Mouse (Mus musculus): ENCODE measurements around the gene Poc1b.

- no peak for TF ChIP-seq CTCF (IDR thresholded peaks at IDR 0.05; ENCODE audit: insufficient read depth, low read length)
- TF ChIP-seq POLR2A (IDR thresholded peaks at IDR 0.05; ENCODE audit: borderline replicate concordance, extremely low read depth, low read depth, low read length): no peak
Measured at GRCm38 (mm10) chr10:99182107-99182506, 75.3 kb downstream of the Poc1b start.

Measured in lung, adult 2 months (tissue).